Mouse (Mus musculus) ZHBTc4 (cell line): ENCODE data around the gene Itga7.

Experiments
- DNase-seq: peaks from one replicate; pipeline ENCODE4 v3.0.0-alpha.2; 2011; ENCODE audit warnings: low read depth, low spot score

Itga7 gene

DNA sequence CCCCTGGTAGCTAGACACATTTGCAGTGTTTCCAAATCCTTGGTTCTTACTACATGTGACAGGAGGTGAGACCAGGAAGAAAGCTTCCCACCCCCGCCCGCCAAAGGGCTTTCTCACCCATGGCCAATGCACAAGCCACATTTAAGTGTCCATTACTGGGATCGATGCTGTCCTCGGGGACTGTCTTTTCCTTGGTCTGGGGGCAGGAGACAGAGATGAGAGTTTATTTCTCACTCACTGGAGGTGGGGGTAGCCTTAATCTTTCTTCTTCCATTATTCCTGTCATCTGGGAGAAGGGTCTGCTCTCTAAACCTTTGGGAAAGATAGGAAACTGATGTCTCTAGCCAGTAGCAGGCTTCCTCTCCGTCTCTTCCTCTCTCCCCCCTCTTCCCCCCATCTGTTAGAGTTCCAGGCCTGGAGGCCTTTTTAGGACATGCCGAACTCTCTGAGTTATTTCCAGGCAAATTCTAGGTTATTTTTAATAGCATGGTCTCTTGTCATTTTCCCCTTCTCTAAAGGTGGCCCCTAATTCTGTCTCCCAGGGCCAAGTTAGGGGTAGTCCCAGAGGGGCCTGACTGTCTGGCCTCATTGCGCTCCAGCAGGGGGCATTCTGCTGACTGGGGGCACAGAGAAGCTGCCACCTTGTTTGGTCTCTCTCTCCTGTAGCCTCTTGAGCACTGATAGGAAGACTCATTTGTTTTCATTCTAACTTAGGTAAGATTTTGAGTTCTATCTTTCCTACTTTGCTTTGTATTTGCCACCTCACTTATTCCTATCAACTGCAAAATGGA is 1.6 kb downstream of the Itga7 start:
- no peak for DNase-seq

DNA sequence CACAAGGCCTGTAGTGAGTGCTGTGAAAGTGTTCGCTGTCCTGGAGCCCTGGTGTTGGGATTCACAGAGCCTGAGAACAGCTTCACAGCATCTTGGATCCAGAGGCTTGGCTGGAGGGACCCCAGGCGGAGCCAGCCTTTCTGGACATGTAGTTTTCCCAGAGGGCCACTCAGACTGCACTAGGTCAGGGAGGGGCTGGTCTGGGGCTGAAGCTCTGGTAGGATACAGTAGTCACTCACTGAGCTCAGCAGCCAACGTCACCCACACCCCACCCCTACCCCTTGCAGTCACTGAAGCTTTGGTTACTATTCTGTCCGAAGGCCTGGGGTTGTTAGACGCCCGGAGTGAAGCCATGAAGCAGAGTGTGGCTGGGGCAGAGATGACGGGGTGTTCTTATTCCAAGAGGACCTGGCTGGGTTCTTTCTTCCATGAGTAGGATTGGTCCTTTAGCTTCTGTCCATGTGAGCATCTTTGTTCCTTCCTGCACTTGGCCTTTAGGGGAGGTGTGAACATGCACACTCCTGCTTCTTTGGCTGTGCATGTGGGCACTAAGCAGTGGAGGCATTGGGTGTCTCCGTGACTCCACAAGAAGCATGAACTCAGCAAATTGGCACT is 2.3 kb downstream of the Itga7 start:
- DNase-seq, result no peak

DNA sequence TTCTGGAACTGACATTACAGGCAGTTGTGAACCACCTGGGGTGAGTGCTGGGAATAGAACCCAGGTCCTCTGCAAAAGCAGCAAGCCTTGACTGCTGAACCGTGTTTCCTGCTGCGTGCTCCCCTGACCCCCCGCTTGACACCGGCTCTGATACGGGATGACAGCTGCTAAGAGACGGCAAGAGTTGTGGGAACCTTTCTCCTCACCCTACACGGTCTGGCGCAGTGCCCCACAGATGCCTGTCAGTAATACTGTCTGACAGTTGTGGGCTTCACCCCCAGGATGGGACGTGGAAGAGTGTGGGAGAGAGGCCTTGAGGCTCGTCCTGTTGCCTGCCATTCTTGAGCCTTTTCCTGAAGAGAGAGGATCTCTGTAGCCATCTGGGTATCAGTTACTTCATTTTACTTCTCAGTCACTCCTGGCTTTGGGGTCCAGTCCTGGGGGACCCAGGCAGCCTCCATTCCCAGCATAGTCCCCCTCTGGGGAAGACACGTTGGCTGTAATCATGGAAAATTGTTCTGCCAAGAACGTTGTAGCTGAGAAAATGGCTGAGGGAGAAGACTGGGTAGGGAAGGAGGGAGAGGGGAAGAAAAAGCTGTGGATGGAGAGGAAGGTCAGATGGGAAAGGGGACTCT is 4.3 kb downstream of the Itga7 start:
- no peak for DNase-seq

DNA sequence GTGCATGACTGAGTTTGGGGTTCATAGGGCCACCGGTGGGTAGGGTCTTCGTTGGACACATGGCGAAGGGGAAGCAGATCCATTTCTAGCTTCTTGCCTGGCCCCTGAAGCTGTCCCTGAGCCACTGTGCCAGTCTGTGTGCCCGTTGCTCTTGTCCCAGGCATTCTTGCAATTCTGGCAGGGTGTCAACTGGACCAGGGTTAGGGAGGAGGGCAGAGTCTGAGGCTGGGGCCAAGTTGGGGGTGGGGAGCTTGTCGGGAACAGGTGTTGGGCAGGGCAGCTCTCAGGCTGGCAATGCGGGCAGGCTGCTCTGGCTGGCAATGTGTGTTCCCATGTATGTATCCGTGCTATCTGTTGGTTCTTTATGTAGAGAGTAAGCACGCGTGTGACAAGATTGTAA is 4.8 kb downstream of the Itga7 start:
- DNase-seq, result no peak

DNA sequence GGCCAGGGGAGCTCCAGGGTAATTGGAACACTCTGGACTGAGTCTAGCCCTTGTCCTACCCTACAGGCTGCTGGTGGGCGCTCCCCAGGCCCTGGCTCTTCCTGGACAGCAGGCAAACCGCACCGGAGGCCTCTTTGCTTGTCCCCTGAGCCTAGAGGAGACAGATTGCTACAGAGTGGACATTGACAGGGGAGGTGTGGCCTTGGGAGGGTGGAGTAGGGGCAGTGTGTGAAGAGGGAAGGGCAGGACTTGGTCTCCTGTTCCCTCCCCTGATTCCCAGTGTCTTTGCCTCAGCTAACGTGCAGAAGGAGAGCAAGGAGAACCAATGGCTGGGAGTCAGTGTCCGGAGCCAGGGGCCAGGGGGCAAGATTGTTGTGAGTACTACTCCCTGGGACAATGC is 5.4 kb downstream of the Itga7 start:
- no peak for DNase-seq

DNA sequence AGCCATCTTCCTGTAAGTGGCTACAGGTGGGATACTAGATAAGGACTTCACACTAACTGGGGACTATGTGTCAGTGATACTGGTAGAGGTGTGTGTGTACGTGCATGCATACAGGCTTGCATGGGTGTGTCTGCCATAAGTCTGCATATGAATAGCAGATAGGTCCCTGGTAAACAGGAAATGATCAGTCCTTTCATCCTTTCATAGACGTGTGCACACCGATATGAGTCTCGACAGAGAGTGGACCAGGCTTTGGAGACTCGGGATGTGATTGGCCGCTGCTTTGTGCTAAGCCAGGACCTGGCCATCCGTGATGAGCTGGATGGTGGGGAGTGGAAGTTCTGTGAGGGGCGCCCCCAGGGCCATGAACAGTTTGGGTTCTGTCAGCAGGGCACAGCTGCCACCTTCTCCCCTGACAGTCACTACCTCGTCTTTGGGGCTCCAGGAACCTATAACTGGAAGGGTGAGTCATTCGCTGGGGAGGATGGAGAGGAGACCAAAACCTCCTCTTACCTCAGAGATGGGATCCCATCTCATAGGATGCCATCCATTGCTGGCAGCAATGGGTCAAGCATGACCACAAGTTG is 7.0 kb downstream of the Itga7 start:
- no peak for DNase-seq

DNA sequence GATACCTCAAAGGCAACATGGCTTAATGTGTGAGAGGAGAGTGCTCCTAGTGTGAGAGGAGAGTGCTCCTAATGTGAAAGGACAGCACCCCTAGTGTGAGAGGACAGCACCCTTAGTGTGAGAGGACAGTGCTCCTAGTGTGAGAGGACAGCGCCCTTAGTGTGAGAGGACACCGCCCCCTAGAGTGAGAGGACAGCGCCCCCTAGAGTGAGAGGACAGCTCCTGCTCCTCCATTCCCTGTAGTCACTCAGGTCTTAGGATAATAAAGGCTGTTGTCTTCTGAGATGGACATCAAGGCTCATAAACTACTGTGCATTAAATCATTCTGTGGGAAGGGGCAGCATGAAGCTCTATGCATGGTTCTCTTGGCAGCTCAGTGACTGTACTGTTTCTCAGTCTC is 12.1 kb downstream of the Itga7 start:
- DNase-seq, result peak; percentile 37

DNA sequence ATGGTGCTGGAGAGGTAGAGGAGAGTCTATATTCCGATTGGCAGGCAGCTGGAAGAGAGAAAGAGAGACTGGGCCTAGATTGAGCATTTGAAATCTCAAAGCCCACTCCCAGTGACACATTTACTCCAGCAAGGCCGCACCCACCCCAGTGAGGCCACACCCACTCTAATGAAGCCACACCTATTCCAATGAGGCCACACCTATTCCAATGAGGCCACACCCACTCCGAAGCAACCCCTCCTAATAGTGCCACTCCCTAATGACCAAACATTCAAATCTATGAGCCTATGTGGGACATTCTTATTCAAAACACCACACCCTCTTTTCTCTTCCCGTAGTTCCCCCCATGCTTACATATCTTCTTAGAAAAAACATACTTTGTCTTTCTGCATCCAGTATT is 13.9 kb downstream of the Itga7 start:
- peak; percentile 79 for DNase-seq

DNA sequence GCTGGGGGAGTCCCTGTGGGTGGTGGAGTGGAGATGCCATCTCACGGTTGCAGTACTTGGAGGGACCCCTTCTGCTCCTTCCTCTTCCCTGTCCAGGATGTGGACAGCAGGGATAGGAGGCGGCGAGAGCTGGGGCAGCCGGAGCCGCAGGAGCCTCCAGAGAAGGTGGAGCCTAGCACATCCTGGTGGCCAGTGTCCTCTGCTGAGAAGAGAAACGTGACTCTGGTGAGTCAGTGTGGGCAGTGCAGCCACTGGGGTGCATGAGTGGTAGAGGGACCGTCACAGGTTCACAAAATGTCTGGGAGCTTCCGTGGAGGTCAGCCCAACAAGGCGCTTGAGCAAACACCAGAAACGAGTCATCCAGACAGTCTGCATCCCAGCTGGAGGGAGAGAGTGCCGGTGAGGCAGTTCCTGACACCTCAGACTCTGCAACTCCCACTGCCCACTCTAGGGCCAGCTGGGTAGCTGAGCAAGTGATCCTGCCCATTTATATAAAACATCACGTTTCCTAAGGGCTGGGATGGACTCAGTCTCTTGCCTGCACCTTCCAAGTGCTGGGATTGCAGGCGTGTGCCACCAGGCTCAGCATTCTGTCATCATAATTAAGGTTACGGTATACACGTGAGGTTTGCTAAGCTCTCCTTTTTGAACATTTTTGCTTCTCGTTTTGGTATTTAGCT is 16.7 kb downstream of the Itga7 start:
- no peak for DNase-seq

DNA sequence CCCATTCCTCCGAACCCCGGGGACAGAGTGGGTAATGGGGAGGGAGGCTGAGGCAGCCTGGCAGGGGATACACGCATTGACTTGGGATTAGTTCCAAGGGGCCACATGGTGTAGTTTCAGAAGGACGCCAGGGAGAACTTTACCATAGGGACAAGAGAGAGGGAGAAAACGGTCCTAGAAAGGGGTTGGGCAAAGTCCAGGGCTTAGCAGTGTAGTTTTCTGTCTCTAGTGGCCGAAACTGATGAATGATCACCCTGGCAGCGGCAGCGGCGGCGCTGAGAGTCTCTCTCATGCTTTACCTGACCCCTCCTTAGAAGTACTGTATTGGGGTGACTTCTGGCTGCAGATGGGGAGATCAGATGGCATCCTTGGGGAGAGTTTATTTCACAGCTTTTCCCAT is 24.7 kb downstream of the Itga7 start:
- DNase-seq, result no peak

DNA sequence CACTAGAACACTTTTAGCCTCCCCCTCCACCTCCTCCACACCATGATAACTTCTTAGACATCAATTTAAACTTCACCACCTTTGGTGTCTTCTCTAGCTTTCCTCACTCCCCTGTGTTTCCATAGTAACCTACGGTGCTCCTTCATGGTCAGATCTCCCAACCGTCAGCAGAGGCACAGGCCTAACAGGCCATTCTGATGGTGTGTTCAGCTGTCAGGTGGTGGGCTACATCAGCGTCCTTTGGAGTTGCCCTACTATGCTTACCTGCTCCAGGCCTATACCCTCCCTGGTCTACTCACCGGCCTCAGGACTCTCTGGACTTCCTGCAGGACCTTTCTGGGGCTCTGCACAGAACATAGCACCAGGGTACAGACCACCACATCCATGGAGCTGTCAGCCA is 26.5 kb downstream of the Itga7 start:
- DNase-seq, result no peak

DNA sequence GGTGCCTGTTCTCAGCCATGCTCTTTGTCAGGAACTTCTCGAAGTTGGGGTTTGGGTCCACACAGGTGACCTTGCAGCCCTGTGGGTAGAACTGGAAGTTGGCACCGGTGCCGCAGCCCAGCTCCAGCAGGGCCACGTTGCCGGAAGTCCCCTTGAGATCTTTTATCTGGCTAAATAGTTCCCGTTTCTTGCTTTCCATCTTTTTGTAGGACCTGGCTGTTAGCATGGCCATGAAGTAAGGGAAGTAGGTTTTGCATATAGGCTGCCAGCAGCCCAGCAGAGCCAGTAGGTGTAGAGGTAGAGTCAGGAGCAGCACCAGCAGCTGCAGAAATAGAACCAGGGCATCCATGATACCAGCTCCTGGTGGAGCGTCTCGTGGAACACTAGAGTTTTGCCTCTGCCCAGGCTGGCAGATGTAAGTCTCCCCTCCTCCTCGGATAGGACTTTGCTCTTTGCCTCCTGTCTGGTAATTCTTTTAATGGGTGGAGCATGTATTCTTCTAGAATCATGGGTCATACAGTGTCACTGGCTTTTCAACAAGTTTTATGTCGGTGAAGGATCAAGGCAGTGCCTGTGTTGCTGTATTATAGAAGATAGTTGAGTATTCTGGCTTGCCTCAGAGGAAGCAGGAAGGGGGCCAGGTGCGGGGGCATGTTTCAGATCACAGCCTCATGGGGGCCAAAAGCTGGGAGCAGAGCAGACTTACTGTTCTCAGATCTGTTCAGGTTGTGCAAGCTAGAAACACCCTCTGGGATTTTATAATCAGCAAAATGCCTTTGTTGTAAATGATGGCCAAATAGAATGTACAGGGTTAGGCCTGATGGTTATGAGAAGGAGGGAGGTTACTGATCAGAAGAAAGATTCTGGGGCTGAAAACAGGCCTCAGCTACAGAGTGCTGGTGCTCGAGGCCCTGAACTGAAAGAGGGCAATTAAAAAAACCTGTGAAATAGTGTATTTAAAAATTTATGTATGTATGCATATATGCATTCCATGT is 27.3 kb downstream of the Itga7 start, which contains the start of gene Mettl7b:
TSS of gene Mettl7b (minus strand) at position 399 of the 995 bp plus-strand sequence.
- DNase-seq, result no peak

DNA sequence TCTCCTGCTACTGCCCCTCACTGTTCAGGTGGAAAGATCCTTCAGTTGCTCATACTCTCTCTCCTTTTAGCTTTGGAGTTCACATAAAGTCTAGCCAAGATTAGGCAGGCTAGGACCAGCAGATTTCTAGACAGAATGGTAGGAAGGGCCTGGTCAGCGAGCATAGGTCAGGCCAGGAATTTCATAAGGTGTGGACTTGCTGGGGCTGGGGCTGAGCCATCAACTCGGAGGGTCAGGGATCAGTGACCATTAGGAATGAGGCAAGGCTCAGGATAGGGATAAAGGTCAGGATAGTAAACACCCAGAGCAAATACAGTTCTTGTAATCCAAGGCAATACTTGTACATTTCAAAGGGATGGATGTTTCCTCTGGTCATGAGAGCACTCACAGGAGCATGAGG is 31.3 kb downstream of the Itga7 start:
- no peak for DNase-seq

DNA sequence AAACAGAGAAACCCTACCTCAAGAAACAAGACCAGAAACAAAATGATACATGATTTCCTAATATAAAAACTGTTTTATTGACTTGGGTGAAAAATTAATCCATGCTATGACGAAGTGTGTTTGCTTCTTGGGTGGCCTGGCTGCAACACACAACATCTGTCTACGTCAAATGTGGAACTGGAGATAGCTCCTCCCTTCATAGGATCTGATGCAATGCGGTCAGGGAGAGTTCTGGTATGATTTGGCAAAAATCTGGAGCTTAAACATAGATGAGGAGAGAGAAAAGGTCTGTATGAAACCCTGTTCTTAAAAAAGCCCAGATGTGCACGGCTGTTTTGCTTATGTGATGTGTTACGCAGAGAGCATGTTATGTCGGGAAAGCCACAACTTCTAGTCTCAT is 32.3 kb downstream of the Itga7 start:
- no peak for DNase-seq

DNA sequence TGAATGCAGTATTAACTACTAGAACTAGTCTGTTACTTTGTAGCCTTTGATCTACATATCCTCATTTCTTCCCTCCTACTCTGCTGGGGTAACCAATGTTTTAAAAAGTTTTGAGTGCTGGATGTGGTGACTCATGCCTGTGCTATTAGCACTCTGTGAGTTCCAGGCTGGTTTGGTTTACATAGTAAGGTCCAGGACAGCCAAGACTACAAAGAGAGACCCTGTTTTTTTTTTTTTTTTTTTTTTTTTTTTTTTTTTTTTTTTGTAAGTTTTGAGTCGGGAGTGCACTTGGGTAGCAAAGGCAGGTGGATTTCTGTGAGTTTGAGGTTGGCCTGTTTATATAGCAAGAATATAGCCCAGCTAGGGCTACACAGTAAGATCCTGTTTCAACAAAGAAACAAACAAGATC is 34.7 kb downstream of the Itga7 start:
- DNase-seq, result no peak

DNA sequence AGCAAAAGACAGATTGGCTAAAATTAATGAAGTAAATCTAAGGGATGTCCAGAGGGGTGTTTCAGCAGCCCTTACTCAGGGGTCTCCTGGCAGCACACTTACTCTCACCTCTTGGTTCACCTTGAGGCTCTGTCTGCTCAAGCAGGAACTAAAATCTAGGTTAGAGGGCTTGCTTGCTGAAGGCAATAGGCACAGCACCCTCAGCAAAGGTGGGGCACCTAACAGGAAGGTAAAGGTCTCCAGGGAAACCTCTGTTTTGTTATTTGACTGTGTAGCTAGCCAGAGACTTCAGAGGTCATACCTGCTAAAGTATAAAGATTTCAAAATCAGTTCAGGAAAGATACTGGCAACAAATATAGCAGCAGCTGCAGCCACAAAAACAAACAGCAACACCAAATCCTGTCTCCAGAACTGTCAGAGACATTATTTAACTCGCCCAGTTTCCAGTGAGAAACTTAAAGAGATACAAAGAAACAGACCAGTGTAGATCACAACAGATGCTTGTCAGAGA is 37.2 kb downstream of the Itga7 start:
- DNase-seq, result no peak

DNA sequence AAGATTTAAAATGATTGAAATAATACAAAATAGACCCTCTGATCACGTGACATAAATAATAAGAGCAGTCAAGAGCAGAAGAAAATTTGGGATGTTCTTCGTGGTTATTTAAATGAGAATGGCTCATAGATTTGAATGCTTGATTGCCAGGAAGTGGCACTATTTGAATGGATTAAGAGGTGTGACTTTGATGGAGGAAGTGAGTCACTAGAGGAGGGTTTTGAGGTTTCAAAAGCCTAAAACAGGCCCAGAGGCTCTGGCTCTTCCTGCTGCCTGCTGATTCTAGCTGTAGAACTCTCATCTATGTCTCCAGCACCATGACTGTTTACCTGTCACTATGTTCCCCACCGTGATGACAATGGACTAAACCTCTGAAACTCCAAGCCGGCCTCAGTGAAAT is 39.2 kb downstream of the Itga7 start:
- no peak for DNase-seq

DNA sequence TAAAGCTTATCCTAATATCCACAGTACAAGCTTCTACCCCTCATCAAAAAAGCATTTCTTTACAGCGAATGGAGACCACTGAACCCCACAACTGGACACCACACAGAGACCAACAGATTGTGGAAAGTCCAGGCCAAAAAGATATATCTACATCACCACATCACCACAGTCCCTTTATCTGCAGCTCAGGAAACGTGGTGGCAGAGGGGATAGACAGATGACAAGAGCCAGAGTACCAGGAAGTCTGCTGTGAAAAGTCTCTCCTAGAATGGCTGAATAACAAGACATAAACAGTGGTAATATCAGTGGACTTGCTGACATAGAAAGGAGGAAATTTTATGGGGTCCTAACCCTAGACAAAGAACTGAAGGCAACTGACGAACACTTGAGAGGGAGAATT is 42.8 kb downstream of the Itga7 start:
- no peak for DNase-seq

DNA sequence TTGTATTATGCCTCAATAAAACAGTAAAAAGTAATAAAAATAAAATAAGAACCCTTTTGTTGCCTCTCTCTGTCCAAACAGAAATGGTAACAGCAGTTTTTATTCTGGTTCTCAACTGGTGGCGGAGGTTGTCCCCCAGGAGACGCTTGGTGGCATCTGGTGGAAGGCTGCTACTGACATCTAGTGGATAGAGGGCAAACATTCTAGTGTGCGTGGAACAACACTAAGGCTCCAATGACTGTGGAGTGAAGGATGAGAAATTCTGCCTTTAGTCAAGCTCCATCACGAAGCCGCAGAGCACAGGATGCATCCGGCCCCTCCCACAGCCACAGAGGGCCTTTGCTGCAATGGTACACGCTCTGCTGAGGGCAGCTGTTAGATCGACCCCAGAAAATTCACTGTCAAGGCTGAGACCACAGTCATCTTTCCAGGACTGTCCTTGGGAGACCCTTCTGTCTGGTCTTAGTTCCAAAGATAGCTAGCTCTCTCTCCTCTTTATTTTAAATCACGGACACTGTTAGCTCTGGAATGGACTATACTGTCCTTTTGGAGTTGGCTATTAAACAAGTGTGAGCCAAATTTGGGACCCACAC is 44.0 kb downstream of the Itga7 start:
- DNase-seq, result peak; percentile 70
